Mouse (Mus musculus) 3T3-L1 (cell line): ENCODE measurements around the gene Eif2b5.

ENCODE experiments used
- DNase-seq: peaks from one replicate; pipeline ENCODE4 v3.0.0-alpha.2; 2015; ENCODE audit warnings: low read depth, low spot score

The Eif2b5 gene

GRCm38 (mm10) chr16:20537071-20537471, 38.5 kb downstream of the Eif2b5 start:
- DNase-seq: peak; percentile 86

GRCm38 (mm10) chr16:20537601-20538320, 39.1 kb downstream of the Eif2b5 start:
- peak; percentile 55 for DNase-seq

DNA sequence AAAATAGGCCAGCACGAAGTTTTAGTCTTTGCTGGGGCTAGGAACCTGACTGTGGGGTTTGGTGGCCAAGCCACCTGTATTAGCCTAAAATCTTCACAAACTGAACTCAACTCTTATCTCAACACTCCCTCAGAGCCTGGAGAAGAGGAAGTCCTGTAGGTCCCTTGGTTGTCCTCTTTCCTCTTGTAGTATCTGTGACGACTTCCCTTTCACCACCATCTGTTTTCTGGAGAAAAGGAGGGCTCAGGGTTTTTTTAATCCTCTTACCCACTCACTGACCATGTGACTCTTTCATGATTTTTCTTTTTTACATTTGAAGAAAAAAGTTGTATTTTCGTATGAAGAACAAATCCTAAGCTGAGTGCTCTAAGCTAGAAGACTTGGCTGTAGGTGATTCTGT, 41.0 kb downstream of the Eif2b5 start:
- DNase-seq: no peak

GRCm38 (mm10) chr16:20540438-20540837, 41.8 kb downstream of the Eif2b5 start:
- DNase-seq: no peak

DNA sequence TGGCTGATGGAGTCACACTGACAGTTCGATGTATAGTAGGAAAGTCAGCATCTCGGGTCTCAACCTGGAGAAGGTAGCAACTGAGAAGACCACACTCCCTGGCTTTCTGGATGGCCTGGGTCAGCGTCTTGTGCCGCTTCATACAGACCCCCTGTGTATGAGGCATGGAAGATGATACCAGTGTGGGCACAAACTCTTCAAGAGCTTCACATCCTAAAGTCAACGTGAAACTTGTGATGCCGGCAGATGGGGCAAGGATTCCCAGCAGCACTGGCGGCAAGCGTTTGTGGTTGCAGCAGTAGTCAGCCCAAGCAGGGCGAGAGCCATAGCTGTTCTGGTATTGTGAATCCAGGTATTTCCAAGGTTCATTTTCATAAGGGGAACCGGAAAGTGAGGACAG, 47.1 kb downstream of the Eif2b5 start:
- no peak for DNase-seq

DNA sequence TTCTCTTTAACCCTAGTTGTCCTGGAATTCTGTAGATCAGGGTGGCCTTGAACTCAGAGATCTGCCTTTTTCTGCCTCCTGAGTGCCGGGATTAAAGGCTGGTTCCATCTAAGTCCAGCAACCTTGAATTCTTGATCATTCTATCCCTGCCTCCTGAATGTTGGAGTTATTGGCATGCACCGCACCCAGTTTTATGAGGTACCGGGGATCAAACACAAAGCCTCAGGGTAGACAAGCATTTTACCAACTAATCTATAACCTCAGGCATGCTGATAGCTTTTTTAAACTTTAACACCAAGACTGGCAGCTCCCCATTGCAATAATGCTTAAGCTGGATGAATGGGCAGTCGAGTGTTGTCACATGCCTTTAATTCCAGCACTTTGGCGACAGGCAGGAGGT, 48.8 kb downstream of the Eif2b5 start:
- DNase-seq: peak; percentile 44

DNA sequence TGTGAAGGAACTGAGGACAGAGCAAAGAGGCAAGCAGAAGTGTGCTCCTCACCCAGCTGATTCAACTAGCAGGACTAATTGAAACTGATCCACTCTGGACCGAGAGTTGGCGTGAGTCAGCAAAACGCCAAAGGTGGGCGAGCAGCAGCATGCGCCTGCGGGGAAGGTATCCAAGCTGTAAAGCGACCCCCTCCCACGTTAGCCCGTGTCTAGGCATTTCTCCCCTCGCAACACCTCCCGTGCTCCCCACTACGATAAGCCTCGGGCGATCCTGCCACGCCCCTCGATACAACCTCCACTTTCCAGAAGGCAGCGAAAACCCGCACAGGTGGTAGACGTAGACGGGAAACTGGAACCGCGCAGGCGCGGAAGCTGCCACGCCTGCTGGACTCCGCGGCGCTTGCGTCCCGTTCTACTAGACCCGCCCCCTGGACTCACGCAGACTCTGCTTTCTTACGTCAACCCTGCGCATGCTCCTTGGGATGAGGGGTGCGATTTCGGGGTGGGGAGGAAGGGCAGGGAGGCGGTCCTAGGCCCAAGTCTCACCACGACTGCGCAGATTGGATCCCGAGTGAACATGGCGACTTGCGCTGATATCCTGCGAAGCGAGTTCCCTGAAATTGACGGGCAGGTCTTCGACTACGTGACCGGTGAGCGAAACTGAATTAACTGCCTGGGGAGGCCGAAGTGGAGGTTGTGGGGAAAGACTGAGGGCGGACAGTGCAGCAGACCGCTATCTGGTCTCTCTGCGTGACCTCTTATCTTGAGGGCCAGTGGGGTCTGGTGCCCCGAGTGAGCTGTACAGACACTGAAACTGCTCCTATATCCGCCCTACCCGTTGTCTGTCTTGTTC, 49.7 kb downstream of the Eif2b5 start, which contains the start of gene Abcf3:
Gene Abcf3, plus strand, starts transcription at position 482 of the 853 bp plus-strand sequence.
- DNase-seq: peak; percentile 100

DNA sequence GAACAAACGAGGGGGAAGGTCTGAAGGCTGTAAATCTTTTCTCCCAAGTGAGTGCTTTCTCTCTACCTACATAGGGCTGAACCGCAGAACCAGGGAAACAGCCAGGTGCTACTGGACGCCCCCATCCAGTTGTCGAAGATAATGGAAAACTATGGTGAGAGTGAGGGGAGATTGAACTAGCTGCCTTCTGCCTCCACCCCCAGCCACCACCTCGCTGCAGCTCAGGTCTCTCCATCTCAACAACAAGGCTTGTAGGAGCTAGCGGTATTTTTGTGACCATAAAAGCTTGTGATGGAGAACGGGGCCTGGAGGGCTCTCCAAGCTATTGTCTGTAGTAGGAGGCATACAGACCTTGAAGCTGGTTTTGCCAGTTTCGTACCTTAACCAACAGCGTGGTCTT, 50.5 kb downstream of the Eif2b5 start:
- DNase-seq: no peak

GRCm38 (mm10) chr16:20551691-20552090, 53.1 kb downstream of the Eif2b5 start:
- DNase-seq: no peak

DNA sequence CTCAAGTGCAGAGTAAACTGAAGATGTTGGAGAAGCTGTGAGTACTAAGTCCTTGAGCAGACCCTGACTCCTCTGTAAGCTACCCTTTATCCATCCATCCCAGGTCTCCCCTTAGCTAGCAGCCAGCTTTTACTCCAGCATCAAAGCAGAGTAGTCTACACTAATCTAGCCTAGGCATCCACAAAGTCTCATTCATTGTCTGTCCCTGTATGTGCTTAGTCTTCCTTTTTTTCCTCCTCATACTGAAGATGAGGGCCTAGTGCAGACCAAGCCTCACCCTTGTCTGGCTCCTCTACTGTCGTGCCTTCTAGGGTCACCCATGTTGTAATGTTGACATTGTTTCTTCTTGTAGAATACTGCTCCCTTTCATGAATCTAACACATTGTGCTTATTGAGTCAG, 54.0 kb downstream of the Eif2b5 start:
- DNase-seq: no peak

GRCm38 (mm10) chr16:20555000-20555399, 56.4 kb downstream of the Eif2b5 start:
- no peak for DNase-seq

GRCm38 (mm10) chr16:20557381-20557780, 58.8 kb downstream of the Eif2b5 start:
- DNase-seq: no peak
